Mouse (Mus musculus): ENCODE results near the gene Olfr203.

DNA sequence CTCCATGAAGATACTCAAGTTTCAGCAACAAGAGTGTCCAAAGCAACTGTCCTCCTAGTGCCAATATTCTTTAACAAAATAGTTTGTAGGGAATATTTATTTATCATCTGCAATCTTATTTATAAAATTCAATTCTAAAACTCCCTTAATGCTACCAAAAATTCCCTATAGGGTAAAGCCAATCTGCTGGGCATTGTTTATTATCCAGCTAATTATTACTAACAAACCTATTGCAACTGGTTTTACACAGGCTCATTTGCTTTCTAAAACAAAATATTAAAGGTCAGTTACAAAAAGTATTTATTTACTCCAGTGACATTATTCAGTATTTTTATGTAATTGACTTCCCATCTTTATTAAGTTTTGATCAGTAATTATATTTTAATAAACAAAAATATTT lies 19.5 kb downstream of the Olfr203 start, which contains the start of gene Olfr204:
- TF ChIP-seq CTCF (IDR thresholded peaks at IDR 0.05) (no peak), POLR2A (IDR thresholded peaks at IDR 0.05; ENCODE audit: insufficient read depth, low read depth, low read length) (no peak)
